Mouse (Mus musculus): Measurements from ENCODE around the gene Scaf4. TPM values are rescaled to one million over a fixed set of nuclear protein-coding genes. Genes with fewer than 3 reads are reported as not detected.
"Not testable (repeated sequence)": the region's sequence is repeated elsewhere in the genome, so short reads cannot be mapped to it uniquely, and the experiment has no call there.

Gene Scaf4
- polyA plus RNA-seq, 1 experiment from 2014 or later, result 20.1 TPM

GRCm38 (mm10) chr16:90219445-90219844 lies 64.9 kb downstream of the Scaf4 start:
- not testable (repeated sequence) for H3K27ac ChIP-seq (ENCODE audit: low read depth, low read length); H3K4me3 ChIP-seq (ENCODE audit: low read depth, low read length); H3K4me2 ChIP-seq; H3K9me3 ChIP-seq (replicated peaks; ENCODE audit: control insufficient read depth, low read length); H3K4me1 ChIP-seq (ENCODE audit: control insufficient read depth, insufficient read depth, low read length); H3K9ac ChIP-seq (ENCODE audit: low read depth, low read length); H3K36me3 ChIP-seq (ENCODE audit: control insufficient read depth, insufficient read depth, low read length); H3K27me3 ChIP-seq (ENCODE audit: control insufficient read depth, insufficient read depth, low read length); ATAC-seq (replicated peaks; ENCODE audit: insufficient number of reproducible peaks, low FRiP score, low TSS enrichment)
- WGBS (ENCODE audit: insufficient replicate concordance), result 60% methylated on average over 4 of the region's 4 CpGs

- no peak for ATAC-seq (replicated peaks; ENCODE audit: insufficient number of reproducible peaks, low FRiP score, low TSS enrichment)
- Histone ChIP-seq H3K4me3 (ENCODE audit: low read depth, low read length) (no peak overlapping the region), H3K9ac (ENCODE audit: low read depth, low read length) (no peak overlapping the region), H3K27me3 (ENCODE audit: control insufficient read depth, insufficient read depth, low read length) (no peaks in the 10 kb centered on the region), H3K4me2 (no peak overlapping the region), H3K27ac (ENCODE audit: low read depth, low read length) (no peak overlapping the region), H3K36me3 (ENCODE audit: control insufficient read depth, insufficient read depth, low read length) (no peaks in the 10 kb centered on the region), H3K9me3 (replicated peaks; ENCODE audit: control insufficient read depth, low read length) (no peaks in the 10 kb centered on the region), H3K4me1 (ENCODE audit: control insufficient read depth, insufficient read depth, low read length) (peaks cover 6% of the 10 kb centered on the region)
- 63% methylated on average over 4 of the region's 4 CpGs for WGBS (ENCODE audit: insufficient replicate concordance)
Observed at GRCm38 (mm10) chr16:90217926-90218325, 66.4 kb downstream of the Scaf4 start.

- WGBS (ENCODE audit: insufficient replicate concordance), result 43% methylated on average over 3 of the region's 3 CpGs
- no peak for ATAC-seq (replicated peaks; ENCODE audit: insufficient number of reproducible peaks, low FRiP score, low TSS enrichment)
- Histone ChIP-seq H3K4me2 (no peak overlapping the region), H3K4me1 (ENCODE audit: control insufficient read depth, insufficient read depth, low read length) (peaks cover 2% of the 10 kb centered on the region), H3K27me3 (ENCODE audit: control insufficient read depth, insufficient read depth, low read length) (no peaks in the 10 kb centered on the region), H3K4me3 (ENCODE audit: low read depth, low read length) (no peak overlapping the region), H3K36me3 (ENCODE audit: control insufficient read depth, insufficient read depth, low read length) (no peaks in the 10 kb centered on the region), H3K9ac (ENCODE audit: low read depth, low read length) (no peak overlapping the region), H3K27ac (ENCODE audit: low read depth, low read length) (no peak overlapping the region), H3K9me3 (replicated peaks; ENCODE audit: control insufficient read depth, low read length) (no peaks in the 10 kb centered on the region)
Observed at GRCm38 (mm10) chr16:90217356-90217755, 66.9 kb downstream of the Scaf4 start.

GRCm38 (mm10) chr16:90216414-90216813 lies 67.9 kb downstream of the Scaf4 start:
- WGBS (ENCODE audit: insufficient replicate concordance), result 77% methylated on average over 2 of the region's 2 CpGs

GRCm38 (mm10) chr16:90215879-90216278 lies 68.4 kb downstream of the Scaf4 start:
- ATAC-seq (replicated peaks; ENCODE audit: insufficient number of reproducible peaks, low FRiP score, low TSS enrichment); H3K9ac ChIP-seq (ENCODE audit: low read depth, low read length); H3K27me3 ChIP-seq (ENCODE audit: control insufficient read depth, insufficient read depth, low read length); H3K4me2 ChIP-seq; H3K9me3 ChIP-seq (replicated peaks; ENCODE audit: control insufficient read depth, low read length); H3K4me1 ChIP-seq (ENCODE audit: control insufficient read depth, insufficient read depth, low read length); H3K36me3 ChIP-seq (ENCODE audit: control insufficient read depth, insufficient read depth, low read length); H3K27ac ChIP-seq (ENCODE audit: low read depth, low read length); H3K4me3 ChIP-seq (ENCODE audit: low read depth, low read length): not testable (repeated sequence)
- 81% methylated on average over 5 of the region's 5 CpGs for WGBS (ENCODE audit: insufficient replicate concordance)

More at GRCm38 (mm10) chr16:90216414-90216813, 67.9 kb downstream of the Scaf4 start:
- no peak for ATAC-seq (replicated peaks; ENCODE audit: insufficient number of reproducible peaks, low FRiP score, low TSS enrichment)
- no peaks in the 10 kb centered on the region for H3K9me3 ChIP-seq (replicated peaks; ENCODE audit: control insufficient read depth, low read length)
- no peak overlapping the region for H3K9ac ChIP-seq (ENCODE audit: low read depth, low read length)
- no peaks in the 10 kb centered on the region for H3K27me3 ChIP-seq (ENCODE audit: control insufficient read depth, insufficient read depth, low read length)
- H3K27ac ChIP-seq (ENCODE audit: low read depth, low read length), result no peak overlapping the region
- no peaks in the 10 kb centered on the region for H3K36me3 ChIP-seq (ENCODE audit: control insufficient read depth, insufficient read depth, low read length)
- H3K4me1 ChIP-seq (ENCODE audit: control insufficient read depth, insufficient read depth, low read length), result no peaks in the 10 kb centered on the region
- no peak overlapping the region for H3K4me2 ChIP-seq
- no peak overlapping the region for H3K4me3 ChIP-seq (ENCODE audit: low read depth, low read length)

- Histone ChIP-seq H3K9me3 (replicated peaks; ENCODE audit: control insufficient read depth, low read length) (no peaks in the 10 kb centered on the region), H3K27ac (ENCODE audit: low read depth, low read length) (no peak overlapping the region), H3K4me1 (ENCODE audit: control insufficient read depth, insufficient read depth, low read length) (no peaks in the 10 kb centered on the region), H3K4me2 (no peak overlapping the region), H3K36me3 (ENCODE audit: control insufficient read depth, insufficient read depth, low read length) (no peaks in the 10 kb centered on the region), H3K4me3 (ENCODE audit: low read depth, low read length) (no peak overlapping the region), H3K9ac (ENCODE audit: low read depth, low read length) (no peak overlapping the region), H3K27me3 (ENCODE audit: control insufficient read depth, insufficient read depth, low read length) (no peaks in the 10 kb centered on the region)
- ATAC-seq (replicated peaks; ENCODE audit: insufficient number of reproducible peaks, low FRiP score, low TSS enrichment), result no peak
- WGBS (ENCODE audit: insufficient replicate concordance), result 90% methylated on average over 11 of the region's 11 CpGs
Observed at GRCm38 (mm10) chr16:90214731-90215565, 69.4 kb downstream of the Scaf4 start.

- Histone ChIP-seq H3K4me1 (ENCODE audit: control insufficient read depth, insufficient read depth, low read length) (no peaks in the 10 kb centered on the region), H3K4me3 (ENCODE audit: low read depth, low read length) (no peak overlapping the region), H3K9me3 (replicated peaks; ENCODE audit: control insufficient read depth, low read length) (no peaks in the 10 kb centered on the region), H3K36me3 (ENCODE audit: control insufficient read depth, insufficient read depth, low read length) (no peaks in the 10 kb centered on the region), H3K9ac (ENCODE audit: low read depth, low read length) (no peak overlapping the region), H3K27ac (ENCODE audit: low read depth, low read length) (no peak overlapping the region), H3K4me2 (no peak overlapping the region), H3K27me3 (ENCODE audit: control insufficient read depth, insufficient read depth, low read length) (no peaks in the 10 kb centered on the region)
- ATAC-seq (replicated peaks; ENCODE audit: insufficient number of reproducible peaks, low FRiP score, low TSS enrichment), result 0 out of 2 replicates have a peak, but pooled peaks have one; percentile 10
- 59% methylated on average over 12 of the region's 12 CpGs for WGBS (ENCODE audit: insufficient replicate concordance)
Observed at GRCm38 (mm10) chr16:90213477-90214339, 70.6 kb downstream of the Scaf4 start.

- Histone ChIP-seq H3K4me1 (ENCODE audit: control insufficient read depth, insufficient read depth, low read length) (no peaks in the 10 kb centered on the region), H3K27me3 (ENCODE audit: control insufficient read depth, insufficient read depth, low read length) (no peaks in the 10 kb centered on the region), H3K4me3 (ENCODE audit: low read depth, low read length) (no peak overlapping the region), H3K9me3 (replicated peaks; ENCODE audit: control insufficient read depth, low read length) (no peaks in the 10 kb centered on the region), H3K27ac (ENCODE audit: low read depth, low read length) (no peak overlapping the region), H3K36me3 (ENCODE audit: control insufficient read depth, insufficient read depth, low read length) (no peaks in the 10 kb centered on the region), H3K4me2 (no peak overlapping the region), H3K9ac (ENCODE audit: low read depth, low read length) (no peak overlapping the region)
- WGBS (ENCODE audit: insufficient replicate concordance), result 58% methylated on average over 8 of the region's 8 CpGs
- no peak for ATAC-seq (replicated peaks; ENCODE audit: insufficient number of reproducible peaks, low FRiP score, low TSS enrichment)
Observed at GRCm38 (mm10) chr16:90211767-90212166, 72.5 kb downstream of the Scaf4 start.

Data from heart, embryonic 11.5 days (tissue).